Mouse (Mus musculus) megakaryocyte, embryonic 14.5 days (primary cell): ENCODE data around the gene Pcare.

Source experiments
- FLI1 ChIP-seq: IDR thresholded peaks from 2 replicates; pipeline ENCODE4 v1.6.1; 2012; ENCODE audit warnings: low read length, inconsistent platforms, mixed read lengths
- GATA1 ChIP-seq: IDR thresholded peaks from 3 replicates; pipeline ENCODE4 v1.6.1; 2012; ENCODE audit warnings: mixed read lengths, low read length, inconsistent platforms, borderline replicate concordance

DNA sequence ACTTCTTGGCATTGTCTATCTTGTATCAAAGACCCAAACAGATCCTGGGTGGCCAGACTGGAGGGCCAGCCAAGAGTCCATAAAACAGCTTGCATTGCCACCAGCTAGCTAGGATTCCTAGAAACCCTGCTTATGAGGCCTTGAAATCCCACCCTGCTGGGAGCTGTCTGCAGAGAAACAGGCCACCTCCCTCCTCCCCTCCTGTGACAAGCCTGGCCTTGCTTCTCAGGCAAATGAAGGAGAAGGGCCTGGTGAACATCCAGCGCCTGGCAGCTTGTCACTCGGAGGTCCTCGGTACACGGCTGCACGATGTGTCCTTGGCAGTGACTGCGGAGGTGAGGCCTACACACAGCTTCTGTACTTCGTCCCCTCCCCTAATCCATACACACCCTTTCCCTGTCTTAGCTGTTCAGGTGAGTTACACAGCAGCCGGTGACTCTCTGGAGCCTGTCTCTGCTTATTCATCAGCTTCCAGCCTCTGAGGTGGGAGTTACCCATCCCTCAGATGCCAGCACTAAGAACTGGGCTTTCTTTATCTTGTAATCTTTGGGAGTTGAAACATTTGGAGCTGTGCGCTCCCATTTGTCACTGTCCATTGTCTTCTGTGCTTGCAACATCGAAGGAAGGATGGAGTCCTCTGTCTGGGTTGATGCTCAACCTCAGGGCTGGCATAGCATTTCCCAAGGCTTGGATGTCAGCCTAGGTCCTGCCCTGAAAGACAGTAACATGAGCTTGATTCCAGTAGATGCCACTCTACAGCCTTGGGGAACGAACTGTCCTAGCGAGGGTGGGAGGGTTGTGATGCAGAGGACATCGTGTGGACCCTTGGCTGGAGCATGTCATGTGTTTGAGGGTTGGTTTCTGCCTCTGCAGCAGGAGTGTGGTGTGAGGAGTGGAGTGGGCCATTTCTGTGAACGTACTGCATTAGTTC lies 46.9 kb downstream of the Pcare start:
- no peak for TF ChIP-seq GATA1
- no peak for TF ChIP-seq FLI1
